Mouse (Mus musculus) frontal cortex, adult (tissue): ENCODE data around the gene Zfp316.

Experiments
- ATAC-seq: cut with Nextera tagmentation; 2 replicates; pipeline ENCODE4 v1.9.2; 2017; ENCODE audit warnings: mild to moderate bottlenecking, moderate library complexity, mixed read lengths; ENCODE audit not compliant: low TSS enrichment

Zfp316 gene

GRCm38 (mm10) chr5:143269363-143270150 lies at the start of gene Zfp316:
Gene Zfp316 (minus strand): TSS chr5:143270022.
- peak; percentile 67 for ATAC-seq

GRCm38 (mm10) chr5:143317288-143317610 lies 47.4 kb upstream of the Zfp316 start:
- no peak for ATAC-seq

- ATAC-seq, result no peak
Measured at GRCm38 (mm10) chr5:143316605-143317287, 46.9 kb upstream of the Zfp316 start.

- no peak for ATAC-seq
Measured at GRCm38 (mm10) chr5:143315514-143315888, 45.7 kb upstream of the Zfp316 start.

- ATAC-seq, result peak; percentile 79
Measured at GRCm38 (mm10) chr5:143314730-143315513, 45.1 kb upstream of the Zfp316 start, which contains the start of gene E130309D02Rik. Gene E130309D02Rik (minus strand): TSS chr5:143315360.

GRCm38 (mm10) chr5:143314183-143314729 lies 44.4 kb upstream of the Zfp316 start:
- ATAC-seq, result no peak

- no peak; the same call in 1 of the 2 replicates for ATAC-seq
Measured at GRCm38 (mm10) chr5:143311886-143312285, 42.1 kb upstream of the Zfp316 start.

GRCm38 (mm10) chr5:143309916-143310315 lies 40.1 kb upstream of the Zfp316 start:
- ATAC-seq, result no peak

- no peak for ATAC-seq
Measured at GRCm38 (mm10) chr5:143308825-143309224, 39.0 kb upstream of the Zfp316 start.

- ATAC-seq, result no peak
Measured at GRCm38 (mm10) chr5:143304251-143304650, 34.4 kb upstream of the Zfp316 start.

GRCm38 (mm10) chr5:143301296-143301695 lies 31.5 kb upstream of the Zfp316 start:
- 0 out of 2 replicates have a peak, but pooled peaks have one; percentile 11 for ATAC-seq

- ATAC-seq, result no peak
Measured at GRCm38 (mm10) chr5:143299686-143300085, 29.9 kb upstream of the Zfp316 start.

GRCm38 (mm10) chr5:143298391-143298790 lies 28.6 kb upstream of the Zfp316 start:
- no peak for ATAC-seq

GRCm38 (mm10) chr5:143297986-143298385 lies 28.2 kb upstream of the Zfp316 start:
- no peak for ATAC-seq

- no peak for ATAC-seq
Measured at GRCm38 (mm10) chr5:143295330-143295729, 25.5 kb upstream of the Zfp316 start.

- ATAC-seq, result no peak
Measured at GRCm38 (mm10) chr5:143294862-143295261, 25.0 kb upstream of the Zfp316 start.

- ATAC-seq, result peak; percentile 35; the same call in 1 of the 2 replicates
Measured at GRCm38 (mm10) chr5:143293404-143293803, 23.6 kb upstream of the Zfp316 start, which contains the start of gene Zfp853. Gene Zfp853 (minus strand): TSS chr5:143293623.

- ATAC-seq, result no peak
Measured at GRCm38 (mm10) chr5:143292879-143293278, 23.1 kb upstream of the Zfp316 start.

GRCm38 (mm10) chr5:143289299-143289698 lies 19.5 kb upstream of the Zfp316 start:
- no peak for ATAC-seq

- ATAC-seq, result no peak
Measured at GRCm38 (mm10) chr5:143288378-143288911, 18.6 kb upstream of the Zfp316 start.

- no peak for ATAC-seq
Measured at GRCm38 (mm10) chr5:143287774-143288328, 18.0 kb upstream of the Zfp316 start.
